Mouse (Mus musculus) heart, embryonic 10.5 days (tissue): ENCODE data around the gene Frmd5. TPM values are rescaled to one million over a fixed set of nuclear protein-coding genes. Genes with fewer than 3 reads are reported as not detected.
"Not testable (repeated sequence)": the region's sequence is repeated elsewhere in the genome, so short reads cannot be mapped to it uniquely, and the experiment has no call there.

Source experiments
- DNase-seq: peaks from one replicate; pipeline ENCODE4 v3.0.0-alpha.2; 2017; ENCODE audit warnings: low spot score
- H3K27ac ChIP-seq: fragments of 300-500 bp; sonication (generic); 2 replicates; pipeline ENCODE4 v1.5.1; 2016; ENCODE audit warnings: mild to moderate bottlenecking
- H3K27me3 ChIP-seq: fragments of 300-500 bp; sonication (generic); 2 replicates; pipeline ENCODE4 v1.6.1; 2016; ENCODE audit warnings: mild to moderate bottlenecking; ENCODE audit not compliant: poor library complexity, insufficient read depth, severe bottlenecking
- H3K36me3 ChIP-seq: fragments of 300-500 bp; sonication (generic); 2 replicates; pipeline ENCODE4 v1.6.1; 2016; ENCODE audit warnings: mild to moderate bottlenecking, moderate library complexity
- H3K4me1 ChIP-seq: fragments of 300-500 bp; sonication (generic); 2 replicates; pipeline ENCODE4 v1.6.1; 2016; ENCODE audit warnings: mild to moderate bottlenecking
- H3K4me3 ChIP-seq: fragments of 300-500 bp; sonication (generic); 2 replicates; pipeline ENCODE4 v1.5.1; 2016; ENCODE audit warnings: mild to moderate bottlenecking, moderate library complexity
- H3K9me3 ChIP-seq: fragments of 300-500 bp; sonication (generic); 2 replicates; pipeline ENCODE4 v1.6.1; 2016; ENCODE audit warnings: mild to moderate bottlenecking, moderate library complexity
- WGBS: fragments of 180-500 bp; shearing (Covaris S2); methylation state at CpG from one replicate; pipeline ENCODE4 v1.1.7; 2016; 5-methylcytosine and 5-hydroxymethylcytosine counted together
- polyA plus RNA-seq: library from polyadenylated mRNA; unstranded; fragments of >200 nt; fragmentation: Nextera tagmentation; extraction: Ambion mirVana; gene quantifications from 2 replicates; pipeline ENCODE4 v1.2.1, GENCODE M21; 2016

Frmd5 gene
- 17.0 and 27.5 TPM in 2 replicates for polyA plus RNA-seq

DNA sequence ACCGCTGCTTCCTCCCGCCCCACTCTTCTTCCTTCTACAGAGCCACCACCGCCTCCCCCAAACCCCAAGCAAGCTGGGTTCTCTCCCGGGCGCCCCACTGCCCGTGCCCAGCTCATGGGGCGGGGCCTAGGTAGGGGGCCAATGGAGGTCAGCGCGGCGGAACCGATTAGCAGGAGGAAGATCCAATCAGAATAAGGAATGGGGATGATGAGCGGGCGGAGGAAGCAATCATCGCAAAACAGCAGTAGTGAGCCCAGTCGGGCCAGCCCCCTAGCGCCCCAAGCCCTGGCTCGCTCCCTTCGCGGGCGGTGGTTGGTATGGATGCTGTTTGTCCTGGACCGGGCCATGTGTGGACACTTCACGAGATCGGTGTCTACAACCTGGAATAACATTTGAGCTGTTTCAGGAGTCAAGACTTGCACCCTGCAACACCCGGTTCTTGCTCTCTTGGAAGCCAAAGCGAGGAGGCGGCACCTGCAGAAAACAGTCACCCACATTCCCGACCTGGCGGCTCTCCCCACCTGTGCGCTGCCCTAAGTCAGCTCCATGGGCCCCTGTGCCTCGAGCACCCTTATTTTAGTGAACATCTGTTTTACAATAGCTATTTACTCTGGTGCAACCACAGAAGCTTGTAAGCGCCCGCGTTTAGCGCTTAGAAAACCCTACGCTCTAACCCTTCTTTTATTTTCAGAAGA, at the start of gene Frmd5:
Gene Frmd5, minus strand, starts transcription at position 129 of the 695 bp plus-strand sequence.
- Histone ChIP-seq H3K4me3 (peak within 1 kb of the TSS; percentile 77), H3K4me1 (peaks cover 14% of the 10 kb centered on the region), H3K9me3 (no peaks in the 10 kb centered on the region), H3K27me3 (peaks cover 49% of the 10 kb centered on the region), H3K36me3 (no peaks in the 10 kb centered on the region), H3K27ac (peak within 1 kb of the TSS; percentile 77)
- WGBS = 1% methylated on average over 35 of the region's 35 CpGs
- DNase-seq = peak; percentile 97

DNA sequence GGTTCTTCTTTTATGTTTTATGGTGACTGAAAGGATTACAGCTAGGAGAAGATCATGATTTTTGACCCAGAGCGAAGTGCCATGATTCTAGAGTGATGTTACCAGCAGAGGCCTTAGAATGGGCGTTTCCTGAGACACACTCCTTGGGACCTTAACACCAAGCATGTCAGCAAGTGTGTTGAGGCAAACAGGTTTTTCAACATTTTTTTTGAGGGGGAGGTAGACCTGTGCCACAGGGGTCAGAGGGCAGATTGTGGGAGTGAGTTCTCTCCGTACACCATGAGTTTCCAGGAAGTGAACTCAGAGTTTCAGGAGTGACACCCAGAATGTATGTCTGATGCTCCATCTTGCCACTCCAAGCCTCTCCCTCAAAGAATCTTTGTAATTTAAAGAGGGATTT, 47.1 kb upstream of the Frmd5 start:
- no peaks in the 10 kb centered on the region for H3K4me1 ChIP-seq
- DNase-seq = no peak
- WGBS = 73% methylated on average over 3 of the region's 3 CpGs
- H3K27ac ChIP-seq = no peak overlapping the region
- no peaks in the 10 kb centered on the region for H3K36me3 ChIP-seq
- no peaks in the 10 kb centered on the region for H3K9me3 ChIP-seq
- H3K4me3 ChIP-seq = no peak overlapping the region
- no peaks in the 10 kb centered on the region for H3K27me3 ChIP-seq

DNA sequence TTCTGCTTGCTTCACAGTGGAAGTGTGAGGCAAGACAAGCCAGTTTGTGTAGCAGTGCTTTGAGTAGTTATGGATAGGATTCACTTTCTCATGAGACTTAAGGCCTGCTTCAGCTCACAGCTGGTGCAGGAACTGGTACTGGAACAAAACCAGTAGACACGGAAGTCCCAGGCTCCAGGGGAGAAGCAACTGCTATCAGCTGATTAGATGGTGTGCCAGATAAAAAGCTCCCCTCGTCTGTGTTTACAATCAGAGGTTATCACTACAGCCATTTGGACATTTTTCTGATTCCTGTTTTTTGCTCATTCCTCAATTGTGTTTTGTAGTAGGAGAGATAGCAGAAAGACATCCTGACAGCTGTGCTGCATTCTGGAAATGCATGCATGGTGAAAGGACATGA, 45.2 kb upstream of the Frmd5 start:
- Histone ChIP-seq H3K4me1 (no peaks in the 10 kb centered on the region), H3K27ac (no peak overlapping the region), H3K4me3 (no peak overlapping the region), H3K27me3 (no peaks in the 10 kb centered on the region), H3K36me3 (no peaks in the 10 kb centered on the region), H3K9me3 (no peaks in the 10 kb centered on the region)
- DNase-seq = no peak
- WGBS = 26% methylated on average over 2 of the region's 2 CpGs

DNA sequence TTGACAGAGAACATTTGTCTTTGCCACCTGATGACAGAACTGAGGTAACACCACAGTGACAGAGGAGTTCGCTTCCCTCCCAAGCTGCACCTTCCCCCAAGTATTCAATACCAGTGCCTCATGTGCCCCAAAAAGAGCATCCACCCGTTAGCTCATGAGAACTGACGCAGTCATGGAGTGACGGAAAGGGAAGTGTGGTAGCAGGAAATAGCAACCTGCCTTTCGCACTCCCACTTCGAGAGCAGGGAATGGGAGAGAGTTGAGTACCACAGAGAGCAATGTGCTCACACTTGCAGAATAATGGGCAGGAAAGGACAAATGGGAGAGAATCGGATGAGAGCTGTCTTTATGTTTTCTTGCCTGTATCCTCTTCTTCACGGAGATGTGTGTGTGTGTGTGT, 39.2 kb upstream of the Frmd5 start:
- Histone ChIP-seq H3K4me1 (no peaks in the 10 kb centered on the region), H3K4me3 (no peak overlapping the region), H3K27me3 (no peaks in the 10 kb centered on the region), H3K36me3 (no peaks in the 10 kb centered on the region), H3K9me3 (no peaks in the 10 kb centered on the region), H3K27ac (no peak overlapping the region)
- 52% methylated on average over 8 of the region's 8 CpGs for WGBS
- DNase-seq = no peak

DNA sequence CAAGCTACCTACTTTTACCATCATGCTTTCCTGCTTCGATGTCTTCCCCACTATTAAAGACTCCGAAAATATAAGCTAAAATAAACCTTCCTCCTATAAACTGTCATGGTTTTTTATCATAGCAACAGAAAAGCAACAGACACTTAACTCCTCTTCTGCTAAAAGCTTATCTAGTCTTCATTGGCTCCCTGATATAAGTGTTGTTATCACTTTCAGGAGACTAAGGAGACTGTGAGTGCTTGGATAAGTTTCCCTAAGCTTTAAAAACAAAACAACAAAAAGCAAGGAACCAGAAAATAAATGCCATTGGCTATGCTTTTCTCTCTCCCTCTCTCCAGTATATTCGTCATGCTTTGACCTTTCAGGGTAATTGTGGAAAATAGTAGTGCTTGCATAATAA, 35.4 kb upstream of the Frmd5 start:
- Histone ChIP-seq H3K36me3 (no peaks in the 10 kb centered on the region), H3K27me3 (no peaks in the 10 kb centered on the region), H3K27ac (no peak overlapping the region), H3K4me3 (no peak overlapping the region), H3K9me3 (no peaks in the 10 kb centered on the region), H3K4me1 (no peaks in the 10 kb centered on the region)
- WGBS = 69% methylated on average over 3 of the region's 3 CpGs
- no peak for DNase-seq

DNA sequence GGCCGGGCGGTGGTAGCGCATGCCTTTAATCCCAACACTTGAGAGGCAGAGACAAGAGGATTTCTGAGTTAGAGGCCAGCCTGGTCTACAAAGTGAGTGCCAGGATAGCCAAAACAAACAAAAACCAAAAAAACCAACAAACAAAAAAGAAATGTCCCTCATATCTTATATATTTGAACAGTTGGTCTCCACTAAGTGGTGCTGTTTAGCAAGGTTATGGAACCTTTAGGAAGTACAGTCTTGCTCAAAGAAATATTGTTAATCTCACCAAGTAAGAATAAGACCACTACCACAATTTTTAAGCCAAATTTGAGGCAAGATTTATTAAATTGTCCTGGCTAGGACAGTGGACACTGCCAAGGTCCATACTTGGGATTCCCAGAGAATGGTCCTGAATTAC, 34.6 kb upstream of the Frmd5 start:
- Histone ChIP-seq H3K27me3 (no peaks in the 10 kb centered on the region), H3K9me3 (no peaks in the 10 kb centered on the region), H3K4me1 (no peaks in the 10 kb centered on the region), H3K4me3 (no peak overlapping the region), H3K36me3 (no peaks in the 10 kb centered on the region), H3K27ac (no peak overlapping the region)
- DNase-seq = peak; percentile 30
- 92% methylated on average over 3 of the region's 3 CpGs for WGBS

DNA sequence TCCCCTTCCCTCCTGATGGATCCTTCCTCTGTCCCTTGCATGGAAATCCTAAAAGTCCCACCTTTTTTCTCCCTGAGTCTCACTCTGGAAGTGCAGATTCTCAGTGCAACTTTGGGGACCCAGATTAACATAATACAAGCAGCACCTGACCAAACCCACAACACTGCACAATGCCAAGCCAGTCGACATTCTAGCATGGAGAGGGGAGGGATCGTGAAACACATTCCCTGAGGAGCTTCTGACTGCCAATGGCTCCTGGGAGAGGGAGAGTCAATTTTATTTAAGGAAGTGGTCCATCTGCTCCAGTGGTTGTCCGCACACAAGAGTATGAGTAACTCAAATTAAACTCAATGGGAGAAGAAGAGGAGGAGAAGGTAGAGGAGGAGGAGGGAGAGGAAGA, 28.0 kb upstream of the Frmd5 start:
- Histone ChIP-seq H3K36me3 (no peaks in the 10 kb centered on the region), H3K27me3 (0 out of 2 replicates have a peak, but pooled peaks cover 3% of the 10 kb centered on the region), H3K27ac (no peak overlapping the region), H3K4me1 (no peaks in the 10 kb centered on the region), H3K4me3 (no peak overlapping the region), H3K9me3 (no peaks in the 10 kb centered on the region)
- 37% methylated on average over 3 of the region's 3 CpGs for WGBS
- no peak for DNase-seq

DNA sequence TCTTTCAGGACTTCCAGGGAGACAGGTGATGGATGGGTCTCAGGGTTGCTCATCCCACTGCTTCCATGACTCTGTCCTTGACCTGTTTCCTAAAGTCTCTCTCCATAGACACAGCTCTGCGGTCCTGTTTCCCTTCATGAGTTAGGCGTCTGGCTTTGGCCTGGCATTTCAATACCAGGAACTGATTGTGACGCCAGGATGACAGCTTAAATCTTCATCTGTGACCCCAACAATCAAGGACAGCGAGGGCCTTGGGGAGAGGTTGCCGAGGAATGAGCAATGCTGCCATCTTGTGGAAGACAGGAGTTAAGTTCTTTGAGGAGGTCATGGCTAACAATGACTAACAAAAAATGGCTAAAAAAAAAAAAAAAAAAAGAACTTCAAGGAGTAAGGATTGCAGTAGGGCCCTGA, 25.6 kb upstream of the Frmd5 start:
- Histone ChIP-seq H3K27ac (no peak overlapping the region), H3K36me3 (no peaks in the 10 kb centered on the region), H3K4me3 (no peak overlapping the region), H3K27me3 (0 out of 2 replicates have a peak, but pooled peaks cover 3% of the 10 kb centered on the region), H3K4me1 (no peaks in the 10 kb centered on the region), H3K9me3 (no peaks in the 10 kb centered on the region)
- 4% methylated on average over 5 of the region's 5 CpGs for WGBS
- DNase-seq = peak; percentile 85

DNA sequence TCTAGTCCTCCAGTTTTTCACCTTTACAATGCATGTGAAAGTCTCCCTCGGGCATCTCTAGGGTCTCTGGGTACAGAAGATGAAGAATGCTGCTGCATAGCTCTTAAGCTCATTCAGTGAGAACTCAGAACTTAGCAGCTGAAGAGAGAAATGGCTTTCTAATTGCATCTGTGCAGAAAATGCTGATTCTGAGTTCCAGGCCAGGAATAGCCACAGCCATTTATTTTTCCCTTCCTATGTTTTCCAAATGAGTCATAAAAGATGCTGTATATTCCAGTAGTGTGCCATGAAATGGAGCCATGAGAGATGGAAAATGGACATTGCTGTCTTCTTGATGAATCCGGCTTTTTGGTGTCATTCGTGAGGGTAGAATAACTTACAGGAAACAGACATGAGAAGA, 21.5 kb upstream of the Frmd5 start:
- no peaks in the 10 kb centered on the region for H3K36me3 ChIP-seq
- H3K4me1 ChIP-seq = peaks cover 10% of the 10 kb centered on the region; the same call in 1 of the 2 replicates
- H3K27me3 ChIP-seq = no peaks in the 10 kb centered on the region
- H3K27ac ChIP-seq = no peak overlapping the region
- no peak for DNase-seq
- no peak overlapping the region for H3K4me3 ChIP-seq
- WGBS = 81% methylated on average over 3 of the region's 3 CpGs
- H3K9me3 ChIP-seq = no peaks in the 10 kb centered on the region

DNA sequence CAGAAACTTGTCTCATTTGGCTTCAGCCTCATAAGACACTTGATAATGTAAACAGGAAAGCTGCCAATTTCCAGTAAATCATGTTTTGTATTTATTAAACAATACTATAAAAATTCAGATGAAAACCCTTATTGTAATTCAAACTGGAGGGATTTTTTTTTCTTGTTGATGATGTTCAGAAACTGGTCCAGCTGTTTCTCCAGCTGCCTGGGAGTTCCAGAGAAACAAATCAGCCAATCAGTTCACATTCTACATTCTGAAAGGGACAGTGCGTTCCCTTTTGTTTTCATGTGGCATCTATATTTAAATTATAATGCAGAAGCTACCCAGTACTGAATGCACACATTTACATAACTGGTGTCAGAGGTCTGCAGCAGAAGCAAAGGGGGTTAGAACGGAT, 19.3 kb upstream of the Frmd5 start:
- Histone ChIP-seq H3K4me3 (no peak overlapping the region), H3K36me3 (no peaks in the 10 kb centered on the region)
- 67% methylated on average over 2 of the region's 2 CpGs for WGBS

DNA sequence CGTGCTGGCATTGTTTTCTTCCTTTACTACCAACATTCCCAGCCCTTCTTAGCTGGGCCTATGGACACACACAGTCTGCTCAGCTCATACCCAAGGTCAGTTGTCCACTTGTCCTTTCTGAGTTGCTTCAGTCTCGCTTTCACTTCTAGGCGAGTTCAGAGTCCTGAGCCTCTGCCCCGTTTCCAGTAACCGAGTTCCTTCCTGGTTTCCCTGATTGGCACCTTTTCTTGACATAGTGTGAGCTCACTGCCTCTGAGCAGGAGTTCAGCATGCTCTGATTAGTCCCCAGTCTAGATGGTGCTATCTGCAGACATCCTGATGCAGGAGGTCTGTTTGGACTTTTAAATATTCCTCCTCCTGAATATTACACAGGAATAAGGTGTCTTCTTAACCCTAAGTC, 17.8 kb upstream of the Frmd5 start:
- 0 out of 2 replicates have a peak overlapping the region, but pooled peaks have one; percentile 29 for H3K27ac ChIP-seq
- WGBS = 61% methylated on average over 5 of the region's 5 CpGs
- no peaks in the 10 kb centered on the region for H3K9me3 ChIP-seq
- H3K36me3 ChIP-seq = no peaks in the 10 kb centered on the region
- no peak overlapping the region for H3K4me3 ChIP-seq
- H3K4me1 ChIP-seq = peaks cover 10% of the 10 kb centered on the region; the same call in 1 of the 2 replicates
- no peaks in the 10 kb centered on the region for H3K27me3 ChIP-seq
- no peak for DNase-seq

More for the DNA sequence above, 19.3 kb upstream of the Frmd5 start:
- DNase-seq = no peak
- Histone ChIP-seq H3K27ac (no peak overlapping the region), H3K9me3 (no peaks in the 10 kb centered on the region), H3K4me1 (peaks cover 10% of the 10 kb centered on the region; the same call in 1 of the 2 replicates), H3K27me3 (no peaks in the 10 kb centered on the region)

DNA sequence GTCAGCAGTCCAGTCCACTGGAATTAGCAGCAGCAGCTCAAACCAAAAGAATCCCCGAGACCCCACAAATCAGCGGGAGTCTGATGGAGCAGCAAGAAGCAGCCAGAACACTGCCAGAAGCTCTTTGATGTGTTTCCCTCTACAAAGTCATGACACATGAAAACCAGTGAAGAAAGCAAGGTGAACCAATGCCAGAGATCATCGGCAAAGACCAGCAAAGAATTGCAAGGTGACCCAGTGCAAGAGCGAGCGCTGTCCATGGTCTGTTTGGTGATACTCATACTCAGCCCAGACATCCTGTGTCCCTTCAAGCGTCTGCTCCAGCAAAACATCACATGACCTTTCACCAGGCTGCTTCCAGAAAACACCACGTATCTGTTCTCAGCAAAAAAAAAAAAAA, 14.9 kb upstream of the Frmd5 start:
- Histone ChIP-seq H3K27ac (no peak overlapping the region), H3K27me3 (no peaks in the 10 kb centered on the region), H3K4me1 (peaks cover 10% of the 10 kb centered on the region; the same call in 1 of the 2 replicates), H3K4me3 (no peak overlapping the region), H3K9me3 (no peaks in the 10 kb centered on the region), H3K36me3 (no peaks in the 10 kb centered on the region)
- WGBS = 90% methylated on average over 7 of the region's 7 CpGs
- DNase-seq = peak; percentile 63

DNA sequence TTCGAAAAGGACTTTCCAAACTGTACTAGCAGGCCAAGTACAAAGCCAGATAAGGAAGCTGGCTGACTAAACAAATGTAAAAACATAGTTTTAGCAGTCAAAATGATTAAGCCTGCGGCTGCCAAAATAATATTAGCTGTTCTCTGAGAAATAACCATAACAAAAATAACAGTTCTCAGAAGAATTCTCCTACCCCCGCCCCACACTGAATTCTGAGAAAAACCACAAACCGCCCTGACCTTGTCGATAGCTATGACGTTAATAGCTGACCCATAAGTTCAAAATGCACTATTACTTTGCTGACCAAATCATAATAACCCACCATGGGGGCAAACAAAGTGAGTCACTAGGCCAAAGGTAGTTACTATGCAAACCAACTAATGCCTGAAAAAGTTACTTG, 4.0 kb upstream of the Frmd5 start:
- WGBS = 83% methylated on average over 6 of the region's 6 CpGs
- H3K4me1 ChIP-seq, DNase-seq, H3K36me3 ChIP-seq, H3K4me3 ChIP-seq, H3K9me3 ChIP-seq, H3K27ac ChIP-seq: not testable (repeated sequence)
- H3K27me3 ChIP-seq = peaks cover 33% of the 10 kb centered on the region

DNA sequence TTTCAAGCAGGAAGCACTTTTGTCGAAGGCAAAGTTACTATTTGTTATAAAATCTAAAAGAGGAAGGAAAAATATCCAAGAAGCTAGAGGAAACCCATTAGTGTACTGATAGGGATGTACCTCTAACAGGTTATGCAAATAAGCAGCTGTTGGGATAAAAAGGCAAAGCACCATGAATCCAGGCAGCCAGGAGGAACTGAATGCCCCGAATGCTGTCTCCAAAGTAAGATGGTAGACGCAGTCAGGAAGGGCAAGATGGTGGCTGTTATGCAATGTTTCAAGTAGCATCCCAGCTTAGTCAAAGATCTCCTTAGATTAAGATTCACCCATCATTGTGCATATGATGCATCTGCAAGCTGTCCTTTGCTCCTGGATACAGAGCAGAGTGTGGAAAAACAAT, 2.2 kb upstream of the Frmd5 start:
- Histone ChIP-seq H3K27me3 (peaks cover 42% of the 10 kb centered on the region), H3K27ac (no peak overlapping the region), H3K4me1 (peaks cover 14% of the 10 kb centered on the region), H3K36me3 (no peaks in the 10 kb centered on the region), H3K4me3 (no peak overlapping the region), H3K9me3 (no peaks in the 10 kb centered on the region)
- 82% methylated on average over 3 of the region's 3 CpGs for WGBS
- no peak for DNase-seq
